Mouse (Mus musculus) gastrocnemius, postnatal 25 days (tissue): ENCODE measurements at regions not wholly inside any gene's neighbourhood (a gene's known extent, or its start where the extent isn't known, plus 50 kb on each side); places are given as distances from the start of the nearest gene placed in this dataset.

ENCODE experiments used
- DNase-seq: peaks from one replicate; pipeline ENCODE4 v3.0.0; 2022

- no peak for DNase-seq
Observed at GRCm38 (mm10) chr6:94900862-94901261, 200.9 kb upstream of the Lrig1 start.

- no peak for DNase-seq
Observed at GRCm38 (mm10) chr6:94898881-94899280, 198.9 kb upstream of the Lrig1 start.

GRCm38 (mm10) chr6:94890165-94890564 lies 190.2 kb upstream of the Lrig1 start:
- DNase-seq, result no peak

GRCm38 (mm10) chr6:94889271-94889670 lies 189.3 kb upstream of the Lrig1 start:
- no peak for DNase-seq

GRCm38 (mm10) chr6:94881139-94881538 lies 181.2 kb upstream of the Lrig1 start:
- no peak for DNase-seq

- no peak for DNase-seq
Observed at GRCm38 (mm10) chr6:94875841-94876240, 175.9 kb upstream of the Lrig1 start.

- DNase-seq, result no peak
Observed at GRCm38 (mm10) chr6:94875065-94875464, 175.1 kb upstream of the Lrig1 start.

- no peak for DNase-seq
Observed at GRCm38 (mm10) chr6:94874415-94874814, 174.5 kb upstream of the Lrig1 start.

GRCm38 (mm10) chr6:94867952-94868351 lies 168.0 kb upstream of the Lrig1 start:
- DNase-seq, result peak; percentile 12

GRCm38 (mm10) chr6:94865498-94865897 lies 165.5 kb upstream of the Lrig1 start:
- no peak for DNase-seq

- no peak for DNase-seq
Observed at GRCm38 (mm10) chr6:94858121-94858621, 158.2 kb upstream of the Lrig1 start.

- no peak for DNase-seq
Observed at GRCm38 (mm10) chr6:94850121-94850520, 150.2 kb upstream of the Lrig1 start.

- no peak for DNase-seq
Observed at GRCm38 (mm10) chr6:94849533-94849932, 149.6 kb upstream of the Lrig1 start.

GRCm38 (mm10) chr6:94848437-94848836 lies 148.5 kb upstream of the Lrig1 start:
- no peak for DNase-seq

GRCm38 (mm10) chr6:94845821-94846220 lies 145.9 kb upstream of the Lrig1 start:
- DNase-seq, result no peak

GRCm38 (mm10) chr6:94842856-94843255 lies 142.9 kb upstream of the Lrig1 start:
- no peak for DNase-seq

GRCm38 (mm10) chr6:94841881-94842280 lies 141.9 kb upstream of the Lrig1 start:
- DNase-seq, result no peak

- no peak for DNase-seq
Observed at GRCm38 (mm10) chr6:94835742-94836141, 135.8 kb upstream of the Lrig1 start.

GRCm38 (mm10) chr6:94834551-94834950 lies 134.6 kb upstream of the Lrig1 start:
- no peak for DNase-seq

- no peak for DNase-seq
Observed at GRCm38 (mm10) chr6:94830801-94831200, 130.8 kb upstream of the Lrig1 start.

GRCm38 (mm10) chr6:94829246-94829645 lies 129.3 kb upstream of the Lrig1 start:
- DNase-seq, result no peak

GRCm38 (mm10) chr6:94826656-94827055 lies 126.7 kb upstream of the Lrig1 start:
- DNase-seq, result no peak

GRCm38 (mm10) chr6:94818220-94818619 lies 118.3 kb upstream of the Lrig1 start:
- no peak for DNase-seq

GRCm38 (mm10) chr6:94816161-94816560 lies 116.2 kb upstream of the Lrig1 start:
- no peak for DNase-seq

GRCm38 (mm10) chr6:94814711-94815110 lies 114.8 kb upstream of the Lrig1 start:
- DNase-seq, result no peak
